Mouse (Mus musculus): Measurements from ENCODE around the gene Hmgxb4. TPM values are rescaled to one million over a fixed set of nuclear protein-coding genes. Genes with fewer than 3 reads are reported as not detected.
"Not testable (repeated sequence)": the region's sequence is repeated elsewhere in the genome, so short reads cannot be mapped to it uniquely, and the experiment has no call there.

Gene Hmgxb4
- polyA plus RNA-seq (2015; fragmentation: Nextera tagmentation; extraction: Ambion mirVana) = 41.5 and 44.4 TPM in 2 replicates

DNA sequence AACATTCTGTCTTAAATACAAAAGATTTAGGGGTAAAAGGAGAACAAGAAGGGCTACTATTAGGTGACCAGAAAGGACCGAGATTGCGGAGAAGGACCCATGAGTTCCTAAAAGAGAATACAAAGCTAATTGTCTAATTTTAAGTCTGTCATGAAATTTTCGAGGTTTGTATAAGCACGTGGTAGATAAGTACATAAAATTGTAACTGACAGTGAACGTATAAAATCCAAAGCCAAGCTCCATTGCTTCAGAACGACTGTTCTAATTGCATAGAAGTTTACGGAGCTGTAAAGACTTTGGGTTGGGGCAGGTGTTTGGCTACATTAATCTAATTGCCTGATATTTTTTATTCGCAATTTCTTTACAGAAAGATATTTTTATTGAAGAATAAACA is at the start of gene Hmgxb4:
Hmgxb4 (plus strand) TSS at position 276 of the 394 bp plus-strand sequence.
- peak within 1 kb of the TSS; percentile 98 for H3K9ac ChIP-seq
- WGBS = 10% methylated on average over 8 of the region's 8 CpGs
- H3K27me3 ChIP-seq (replicated peaks) = 0 out of 2 replicates have a peak, but pooled peaks cover 2% of the 10 kb centered on the region
- no peaks in the 10 kb centered on the region for H3K9me3 ChIP-seq
- peak within 1 kb of the TSS; percentile 60 for H3K4me2 ChIP-seq
- H3K4me3 ChIP-seq = peak within 1 kb of the TSS; percentile 80
- peaks cover 18% of the 10 kb centered on the region for H3K4me1 ChIP-seq
- no peaks in the 10 kb centered on the region for H3K36me3 ChIP-seq (replicated peaks)
- peak within 1 kb of the TSS; percentile 97 for H3K27ac ChIP-seq
- ATAC-seq (replicated peaks) = peak; percentile 15

DNA sequence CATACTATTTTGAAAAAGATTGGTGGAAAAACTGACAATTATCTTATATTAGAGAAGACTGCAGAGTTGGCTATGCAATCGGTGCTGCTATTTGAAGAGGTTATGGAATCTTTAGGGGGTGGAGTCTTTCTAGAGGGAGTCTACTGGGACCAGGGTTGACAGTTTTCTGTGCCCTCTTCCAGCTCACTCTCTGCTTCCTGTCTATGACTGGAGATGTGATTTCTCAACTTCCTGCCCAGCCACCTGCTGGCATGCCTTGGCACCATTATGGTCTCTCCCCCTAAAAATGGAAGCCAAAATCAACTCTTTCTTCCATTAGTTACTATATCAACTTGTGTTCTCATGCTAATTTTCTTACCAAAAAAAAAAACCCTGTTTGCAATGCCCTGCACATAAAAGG is 43.7 kb upstream of the Hmgxb4 start:
- H3K9me3 ChIP-seq = no peaks in the 10 kb centered on the region
- H3K4me2 ChIP-seq = no peak overlapping the region
- no peaks in the 10 kb centered on the region for H3K36me3 ChIP-seq (replicated peaks)
- H3K4me1 ChIP-seq = no peaks in the 10 kb centered on the region
- no peaks in the 10 kb centered on the region for H3K27me3 ChIP-seq (replicated peaks)
- no peak overlapping the region for H3K9ac ChIP-seq
- WGBS = 90% methylated on average over 1 of the region's 1 CpGs
- H3K27ac ChIP-seq = no peak overlapping the region
- H3K4me3 ChIP-seq = no peak overlapping the region
- ATAC-seq (replicated peaks) = no peak

GRCm38 (mm10) chr8:74963983-74964382 is 29.2 kb upstream of the Hmgxb4 start:
- Histone ChIP-seq H3K4me3 (no peak overlapping the region), H3K4me2 (no peak overlapping the region), H3K36me3 (replicated peaks) (no peaks in the 10 kb centered on the region), H3K27me3 (replicated peaks) (no peaks in the 10 kb centered on the region), H3K27ac (no peak overlapping the region), H3K4me1 (no peaks in the 10 kb centered on the region), H3K9me3 (no peaks in the 10 kb centered on the region), H3K9ac (no peak overlapping the region)
- no peak for ATAC-seq (replicated peaks)
- whole genome bisulfite sequencing = 78% methylated on average over 5 of the region's 5 CpGs

GRCm38 (mm10) chr8:74970286-74970685 is 22.9 kb upstream of the Hmgxb4 start:
- H3K27ac ChIP-seq; H3K36me3 ChIP-seq (replicated peaks); H3K4me2 ChIP-seq; ATAC-seq (replicated peaks); H3K9me3 ChIP-seq; H3K4me1 ChIP-seq; H3K4me3 ChIP-seq; H3K9ac ChIP-seq; H3K27me3 ChIP-seq (replicated peaks): not testable (repeated sequence)
- 85% methylated on average over 3 of the region's 3 CpGs for WGBS

- H3K27ac ChIP-seq = no peak overlapping the region
- no peak overlapping the region for H3K9ac ChIP-seq
- H3K4me3 ChIP-seq = no peak overlapping the region
- no peaks in the 10 kb centered on the region for H3K4me1 ChIP-seq
- H3K27me3 ChIP-seq (replicated peaks) = no peaks in the 10 kb centered on the region
- ATAC-seq (replicated peaks) = no peak
- H3K9me3 ChIP-seq = no peaks in the 10 kb centered on the region
- H3K4me2 ChIP-seq = no peak overlapping the region
- no peaks in the 10 kb centered on the region for H3K36me3 ChIP-seq (replicated peaks)
- WGBS = 79% methylated on average over 4 of the region's 4 CpGs
Measured at GRCm38 (mm10) chr8:74971636-74972035, 21.5 kb upstream of the Hmgxb4 start.

DNA sequence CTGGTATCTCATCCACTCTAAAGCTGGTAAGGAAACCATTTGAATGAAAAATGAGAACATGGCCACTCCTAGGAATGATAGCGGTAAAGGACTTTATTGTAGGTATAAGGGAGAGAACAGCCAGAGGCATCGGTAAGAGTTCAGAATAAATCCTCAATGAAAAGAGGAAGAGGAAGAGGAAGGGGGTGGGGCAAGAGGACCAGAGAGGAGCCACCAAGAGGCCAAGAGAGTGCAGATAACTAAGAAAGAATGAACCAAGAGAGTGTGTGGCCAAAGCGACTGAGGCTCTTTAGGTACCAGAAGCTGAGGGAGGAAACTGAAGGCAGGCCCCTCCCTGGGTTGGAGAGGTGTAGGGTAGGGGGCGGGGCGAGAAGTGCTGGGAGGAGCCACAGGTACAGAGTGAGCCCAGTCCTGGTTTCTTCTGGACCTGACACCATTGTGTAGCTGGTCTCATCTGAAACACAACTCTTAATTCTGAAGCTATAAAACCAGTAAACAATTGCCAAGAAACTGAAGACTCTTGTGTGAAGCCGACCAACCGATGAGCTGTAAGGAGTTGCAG is 20.8 kb upstream of the Hmgxb4 start:
- H3K36me3 ChIP-seq (replicated peaks) = no peaks in the 10 kb centered on the region
- no peak for ATAC-seq (replicated peaks)
- 81% methylated on average over 7 of the region's 7 CpGs for WGBS
- no peak overlapping the region for H3K4me2 ChIP-seq
- H3K27me3 ChIP-seq (replicated peaks) = no peaks in the 10 kb centered on the region
- H3K4me1 ChIP-seq = no peaks in the 10 kb centered on the region
- H3K9me3 ChIP-seq = no peaks in the 10 kb centered on the region
- no peak overlapping the region for H3K4me3 ChIP-seq
- no peak overlapping the region for H3K9ac ChIP-seq
- no peak overlapping the region for H3K27ac ChIP-seq

GRCm38 (mm10) chr8:74973121-74973869 is 19.9 kb upstream of the Hmgxb4 start:
- Histone ChIP-seq H3K4me2 (no peak overlapping the region), H3K27ac (0 out of 2 replicates have a peak overlapping the region, but pooled peaks have one; percentile 15), H3K4me3 (no peak overlapping the region), H3K27me3 (replicated peaks) (no peaks in the 10 kb centered on the region), H3K9me3 (no peaks in the 10 kb centered on the region), H3K4me1 (no peaks in the 10 kb centered on the region), H3K9ac (no peak overlapping the region), H3K36me3 (replicated peaks) (no peaks in the 10 kb centered on the region)
- ATAC-seq (replicated peaks) = peak; percentile 69
- WGBS = 54% methylated on average over 8 of the region's 8 CpGs

DNA sequence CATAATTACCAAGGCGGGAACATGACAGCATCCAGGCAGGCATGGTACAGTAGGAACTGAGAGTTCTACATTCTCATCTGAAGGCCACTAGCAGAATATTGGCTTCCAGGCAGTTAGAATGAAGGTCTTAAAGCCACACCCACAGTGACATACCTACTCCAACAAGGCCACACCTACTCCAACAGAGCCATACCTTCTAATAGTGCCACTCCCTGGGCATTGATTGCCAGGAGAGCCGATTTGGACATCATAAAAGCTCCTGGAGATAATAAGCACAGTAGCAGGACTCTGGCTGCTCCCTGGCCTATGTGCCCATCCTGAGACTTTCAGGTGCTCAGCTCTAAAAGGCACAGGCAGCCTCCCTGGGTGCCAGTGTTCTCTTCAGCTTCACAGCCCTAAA is 19.3 kb upstream of the Hmgxb4 start:
- Histone ChIP-seq H3K4me2 (no peak overlapping the region), H3K4me1 (no peaks in the 10 kb centered on the region), H3K27ac (no peak overlapping the region), H3K9ac (no peak overlapping the region), H3K27me3 (replicated peaks) (no peaks in the 10 kb centered on the region), H3K36me3 (replicated peaks) (no peaks in the 10 kb centered on the region), H3K4me3 (no peak overlapping the region), H3K9me3 (no peaks in the 10 kb centered on the region)
- 0 out of 2 replicates have a peak, but pooled peaks have one; percentile 10 for ATAC-seq (replicated peaks)
- WGBS = 85% methylated on average over 2 of the region's 2 CpGs

DNA sequence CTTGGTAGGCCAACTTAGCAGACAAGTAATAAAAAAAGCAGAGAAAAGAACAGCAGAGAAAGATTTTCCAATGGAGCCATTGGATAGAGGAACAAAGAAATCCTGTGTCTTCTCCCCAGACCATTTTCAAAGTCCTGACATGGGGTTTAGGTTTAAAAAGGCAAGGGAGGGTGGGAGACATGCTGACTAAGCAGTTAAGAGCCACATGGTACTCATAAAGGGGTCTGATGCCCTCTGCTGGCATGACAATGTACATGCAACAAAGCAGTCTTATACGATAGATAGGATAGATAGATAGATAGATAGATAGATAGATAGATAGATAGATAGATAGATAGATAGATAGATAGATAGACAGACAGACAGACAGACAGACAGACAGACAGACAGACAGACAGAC is 15.7 kb upstream of the Hmgxb4 start:
- Histone ChIP-seq H3K9me3 (no peaks in the 10 kb centered on the region), H3K36me3 (replicated peaks) (no peaks in the 10 kb centered on the region), H3K4me3 (no peak overlapping the region), H3K9ac (no peak overlapping the region), H3K27me3 (replicated peaks) (no peaks in the 10 kb centered on the region), H3K4me1 (no peaks in the 10 kb centered on the region), H3K4me2 (no peak overlapping the region), H3K27ac (no peak overlapping the region)
- ATAC-seq (replicated peaks) = no peak
- 63% methylated on average over 1 of the region's 1 CpGs for WGBS

DNA sequence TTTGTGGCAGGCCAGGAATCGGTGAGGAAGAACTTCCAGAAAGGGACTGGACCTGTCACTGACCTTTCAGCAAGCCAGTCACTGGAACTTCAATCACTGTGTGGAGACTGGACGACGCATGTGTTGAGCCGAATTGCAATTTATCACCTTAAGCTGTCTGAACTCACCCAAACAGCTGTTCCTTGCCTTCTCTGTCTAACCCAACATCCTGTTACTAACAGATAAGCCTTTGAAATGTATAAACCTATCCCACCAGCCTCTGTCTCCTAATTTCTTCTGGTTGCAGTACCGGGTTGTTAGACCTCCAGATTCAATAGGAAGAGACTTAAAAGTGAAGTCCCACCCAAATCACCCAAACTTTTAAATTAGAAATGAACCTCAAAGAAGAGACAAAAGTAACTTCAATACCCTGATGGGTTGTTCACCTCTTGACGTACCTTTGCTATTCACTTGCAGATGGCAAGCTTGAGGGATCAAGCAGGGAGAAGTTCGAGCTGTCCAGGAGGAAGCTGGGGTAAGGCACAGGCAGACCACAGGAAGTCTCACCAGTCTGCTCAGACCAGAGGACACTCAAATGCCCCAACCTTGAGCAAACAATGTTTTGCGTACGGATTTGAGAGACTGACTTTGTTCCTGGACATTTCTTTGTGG is 13.0 kb upstream of the Hmgxb4 start:
- Histone ChIP-seq H3K36me3 (replicated peaks) (no peaks in the 10 kb centered on the region), H3K9me3 (no peaks in the 10 kb centered on the region), H3K27ac (no peak overlapping the region), H3K4me2 (no peak overlapping the region), H3K9ac (no peak overlapping the region), H3K4me1 (no peaks in the 10 kb centered on the region), H3K4me3 (no peak overlapping the region), H3K27me3 (replicated peaks) (no peaks in the 10 kb centered on the region)
- WGBS = 67% methylated on average over 9 of the region's 9 CpGs
- ATAC-seq (replicated peaks) = no peak

DNA sequence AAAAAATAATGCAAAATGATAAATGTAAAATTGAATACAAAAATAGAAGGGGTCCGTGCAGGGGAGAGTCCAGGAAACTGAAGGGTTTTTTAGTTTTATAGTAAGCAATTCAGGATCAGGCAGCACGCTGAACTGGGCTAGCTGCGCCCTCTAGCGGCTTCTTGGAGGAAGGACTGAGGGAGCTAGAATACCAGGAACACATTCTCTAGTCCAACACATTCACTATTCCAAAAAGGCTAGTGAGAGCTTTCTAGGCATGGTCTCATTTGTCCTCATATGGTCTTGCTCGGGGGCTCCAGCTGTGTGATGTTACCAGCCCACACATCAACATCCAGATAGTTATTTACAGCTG is 12.5 kb upstream of the Hmgxb4 start:
- Histone ChIP-seq H3K9me3 (no peaks in the 10 kb centered on the region), H3K4me1 (no peaks in the 10 kb centered on the region), H3K9ac (no peak overlapping the region), H3K27me3 (replicated peaks) (no peaks in the 10 kb centered on the region), H3K4me3 (no peak overlapping the region), H3K4me2 (no peak overlapping the region), H3K36me3 (replicated peaks) (no peaks in the 10 kb centered on the region), H3K27ac (no peak overlapping the region)
- ATAC-seq (replicated peaks) = peak; percentile 66; the same call in 1 of the 2 replicates
- 4% methylated on average over 5 of the region's 5 CpGs for WGBS

DNA sequence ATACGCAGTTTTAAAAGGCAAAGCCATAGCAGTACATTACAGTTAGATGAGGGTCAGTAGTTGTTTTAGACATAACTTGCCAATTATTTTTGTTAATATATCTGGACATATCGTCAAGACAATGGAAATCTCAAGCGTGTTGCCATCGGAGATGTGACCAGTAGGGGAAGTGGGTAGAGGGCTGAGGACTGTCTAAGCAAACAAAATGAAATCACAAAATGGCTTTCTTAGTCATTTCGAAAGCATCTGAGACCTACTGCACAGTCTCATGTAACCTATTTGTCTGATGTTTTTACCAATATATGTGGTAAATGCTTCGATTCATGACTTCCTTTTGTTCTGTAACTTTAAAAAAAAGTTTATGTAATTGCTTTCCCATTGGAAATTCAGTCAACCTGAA is 11.3 kb upstream of the Hmgxb4 start:
- Histone ChIP-seq H3K4me3 (no peak overlapping the region), H3K4me1 (no peaks in the 10 kb centered on the region), H3K4me2 (no peak overlapping the region), H3K27me3 (replicated peaks) (no peaks in the 10 kb centered on the region), H3K27ac (no peak overlapping the region), H3K9me3 (no peaks in the 10 kb centered on the region), H3K36me3 (replicated peaks) (no peaks in the 10 kb centered on the region), H3K9ac (no peak overlapping the region)
- 94% methylated on average over 6 of the region's 6 CpGs for WGBS
- no peak for ATAC-seq (replicated peaks)

Measured in midbrain, embryonic 15.5 days (tissue).